Mouse (Mus musculus) MEL (cell line): ENCODE measurements around the gene Syn3. TPM values are rescaled to one million over a fixed set of nuclear protein-coding genes. Genes with fewer than 3 reads are reported as not detected.

Experiments used
- DNase-seq: peaks from one replicate; pipeline ENCODE4 v3.0.0; 2011; ENCODE audit warnings: low read depth, low spot score
- H3K27ac ChIP-seq: 2 replicates; pipeline ENCODE4 v1.5.1; 2012; ENCODE audit warnings: low read depth, mild to moderate bottlenecking, control low read depth, low read length, moderate library complexity; ENCODE audit not compliant: control insufficient read depth
- H3K27me3 ChIP-seq, 2 experiments: fragments of 150-350 bp in 1 of 2; sonication (generic) in 1 of 2; 2 replicates each; pipeline ENCODE4 v1.6.1; 2012; ENCODE audit warnings: low read length in 2 of 2, mild to moderate bottlenecking in 2 of 2, improper control_type of control experiment in 1 of 2, moderate library complexity in 1 of 2; ENCODE audit not compliant: insufficient read depth in 2 of 2, control insufficient read depth in 1 of 2
- H3K36me3 ChIP-seq, 2 experiments: 2 replicates each; pipeline ENCODE4 v1.6.1; 2012 to 2014; ENCODE audit warnings: low read length in 2 of 2, improper control_type of control experiment in 1 of 2, inconsistent platforms in 1 of 2, mild to moderate bottlenecking in 1 of 2; ENCODE audit not compliant: insufficient read depth in 2 of 2, control insufficient read depth in 1 of 2
- H3K4me1 ChIP-seq, 2 experiments: fragments of 150-350 bp in 1 of 2; sonication (generic) in 1 of 2; 2 replicates each; pipeline ENCODE4 v1.6.1; 2012; ENCODE audit warnings: low read length in 2 of 2, improper control_type of control experiment in 1 of 2, mild to moderate bottlenecking in 1 of 2; ENCODE audit not compliant: insufficient read depth in 2 of 2, control insufficient read depth in 1 of 2
- H3K4me3 ChIP-seq, 2 experiments: fragments of 150-350 bp in 1 of 2; sonication (generic) in 1 of 2; 2 replicates each; pipeline ENCODE4 v1.5.1; 2012; ENCODE audit warnings: low read depth in 2 of 2, low read length in 2 of 2, mild to moderate bottlenecking in 2 of 2, moderate library complexity in 2 of 2, control low read depth in 1 of 2, improper control_type of control experiment in 1 of 2; ENCODE audit not compliant: control insufficient read depth in 1 of 2, insufficient read depth in 1 of 2
- H3K79me2 ChIP-seq: 2 replicates; pipeline ENCODE4 v1.6.1; 2012; ENCODE audit warnings: mild to moderate bottlenecking, low read length, moderate library complexity; ENCODE audit not compliant: control insufficient read depth, poor library complexity, insufficient read depth
- H3K9ac ChIP-seq: 2 replicates; pipeline ENCODE4 v1.6.1; 2012; ENCODE audit warnings: low read depth, mild to moderate bottlenecking, control low read depth, low read length, moderate library complexity; ENCODE audit not compliant: control insufficient read depth, poor library complexity, severe bottlenecking
- H3K9me3 ChIP-seq: fragments of 150-350 bp; sonication (generic); replicated peaks from 2 replicates; pipeline ENCODE4 v1.6.1; 2012; ENCODE audit warnings: mild to moderate bottlenecking, low read length, improper control_type of control experiment, moderate library complexity; ENCODE audit not compliant: insufficient read depth
- CHD1 ChIP-seq: IDR thresholded peaks from 2 replicates; pipeline ENCODE4 v1.6.1; 2012; ENCODE audit warnings: low read depth, mild to moderate bottlenecking, inconsistent platforms, low read length, improper control_type of control experiment
- E2F4 ChIP-seq: IDR thresholded peaks from 2 replicates; pipeline ENCODE4 v1.6.1; 2011; ENCODE audit warnings: low read depth, low read length, improper control_type of control experiment, borderline replicate concordance
- ELF1 ChIP-seq: IDR thresholded peaks from 2 replicates; pipeline ENCODE4 v1.6.1; 2014; ENCODE audit warnings: low read depth, mild to moderate bottlenecking, inconsistent platforms, low read length, improper control_type of control experiment, moderate library complexity
- EP300 ChIP-seq, 2 experiments: IDR thresholded peaks; 2 replicates each; pipeline ENCODE4 v1.6.1; 2011; ENCODE audit warnings: improper control_type of control experiment in 2 of 2, low read length in 2 of 2, low read depth in 1 of 2, mild to moderate bottlenecking in 1 of 2
- ETS1 ChIP-seq: IDR thresholded peaks from 2 replicates; pipeline ENCODE4 v1.6.1; 2012; ENCODE audit warnings: low read depth, mild to moderate bottlenecking, inconsistent platforms, low read length, improper control_type of control experiment, moderate library complexity
- GABPA ChIP-seq: IDR thresholded peaks from 2 replicates; pipeline ENCODE4 v1.6.1; 2012; ENCODE audit warnings: low read depth, mild to moderate bottlenecking, inconsistent platforms, low read length, improper control_type of control experiment, moderate library complexity
- GATA1 ChIP-seq: IDR thresholded peaks from 2 replicates; pipeline ENCODE4 v1.6.1; 2011; ENCODE audit warnings: low read depth, low read length, improper control_type of control experiment
- HCFC1 ChIP-seq: IDR thresholded peaks from 2 replicates; pipeline ENCODE4 v1.6.1; 2012; ENCODE audit warnings: low read depth, mild to moderate bottlenecking, inconsistent platforms, low read length, improper control_type of control experiment, moderate library complexity
- JUND ChIP-seq: IDR thresholded peaks from 2 replicates; pipeline ENCODE4 v1.6.1; 2011; ENCODE audit warnings: low read depth, mild to moderate bottlenecking, improper control_type of control experiment, low read length
- KAT2A ChIP-seq: conservative IDR thresholded peaks from 2 replicates; pipeline ENCODE4 v1.6.1; 2012; ENCODE audit warnings: low read depth, low read length, improper control_type of control experiment, inconsistent platforms
- MAFK ChIP-seq: IDR thresholded peaks from 2 replicates; pipeline ENCODE4 v1.6.1; 2011; ENCODE audit warnings: low read depth, mild to moderate bottlenecking, low read length, improper control_type of control experiment, borderline replicate concordance
- MAX ChIP-seq: IDR thresholded peaks from 2 replicates; pipeline ENCODE4 v1.6.1; 2011; ENCODE audit warnings: low read length, improper control_type of control experiment
- MXI1 ChIP-seq: IDR thresholded peaks from 2 replicates; pipeline ENCODE4 v1.6.1; 2011; ENCODE audit warnings: mild to moderate bottlenecking, low read depth, low read length, improper control_type of control experiment
- MYB ChIP-seq: IDR thresholded peaks from 2 replicates; pipeline ENCODE4 v1.6.1; 2011; ENCODE audit warnings: mild to moderate bottlenecking, low read depth, low read length, improper control_type of control experiment
- MYC ChIP-seq: IDR thresholded peaks from 2 replicates; pipeline ENCODE4 v1.6.1; 2011; ENCODE audit warnings: low read depth, mild to moderate bottlenecking, low read length, improper control_type of control experiment, moderate library complexity
- NRF1 ChIP-seq: IDR thresholded peaks from 2 replicates; pipeline ENCODE4 v1.6.1; 2014; ENCODE audit warnings: low read depth, mild to moderate bottlenecking, inconsistent platforms, low read length, improper control_type of control experiment, moderate library complexity; ENCODE audit not compliant: poor library complexity, insufficient read depth, severe bottlenecking
- POLR2A ChIP-seq, 2 experiments: IDR thresholded peaks; 2 replicates each; pipeline ENCODE4 v1.6.1; 2011 to 2012; ENCODE audit warnings: low read length in 2 of 2, mild to moderate bottlenecking in 2 of 2, control low read depth in 1 of 2, improper control_type of control experiment in 1 of 2, low read depth in 1 of 2, moderate library complexity in 1 of 2; ENCODE audit not compliant: control insufficient read depth in 1 of 2, insufficient read depth in 1 of 2, poor library complexity in 1 of 2
- POLR2AphosphoS2 ChIP-seq: IDR thresholded peaks from 2 replicates; pipeline ENCODE4 v1.6.1; 2011; ENCODE audit warnings: low read length, improper control_type of control experiment
- RAD21 ChIP-seq: IDR thresholded peaks from 2 replicates; pipeline ENCODE4 v1.6.1; 2011; ENCODE audit warnings: mild to moderate bottlenecking, low read depth, low read length, improper control_type of control experiment
- RCOR1 ChIP-seq: IDR thresholded peaks from 2 replicates; pipeline ENCODE4 v1.6.1; 2012; ENCODE audit warnings: low read depth, mild to moderate bottlenecking, inconsistent platforms, low read length, improper control_type of control experiment
- SMC3 ChIP-seq: IDR thresholded peaks from 2 replicates; pipeline ENCODE4 v1.6.1; 2011; ENCODE audit warnings: low read depth, low read length, improper control_type of control experiment
- TAL1 ChIP-seq: IDR thresholded peaks from 2 replicates; pipeline ENCODE4 v1.6.1; 2012; ENCODE audit warnings: mild to moderate bottlenecking, inconsistent platforms, low read length, moderate library complexity, mixed read lengths
- TBP ChIP-seq: IDR thresholded peaks from 2 replicates; pipeline ENCODE4 v1.8.0; 2011; ENCODE audit warnings: low read depth, low read length, improper control_type of control experiment
- TCF12 ChIP-seq: IDR thresholded peaks from 2 replicates; pipeline ENCODE4 v1.6.1; 2014; ENCODE audit warnings: low read depth, mild to moderate bottlenecking, inconsistent platforms, low read length, improper control_type of control experiment, moderate library complexity
- USF2 ChIP-seq, 2 experiments: IDR thresholded peaks; 2 replicates each; pipeline ENCODE4 v1.6.1; 2011 to 2012; ENCODE audit warnings: improper control_type of control experiment in 2 of 2, low read length in 2 of 2, borderline replicate concordance in 1 of 2, inconsistent platforms in 1 of 2, low read depth in 1 of 2, mild to moderate bottlenecking in 1 of 2; ENCODE audit not compliant: insufficient read depth in 1 of 2
- ZC3H11A ChIP-seq: IDR thresholded peaks from 2 replicates; pipeline ENCODE4 v1.6.1; 2012; ENCODE audit warnings: low read depth, mild to moderate bottlenecking, inconsistent platforms, low read length, improper control_type of control experiment
- ZKSCAN1 ChIP-seq: IDR thresholded peaks from 2 replicates; pipeline ENCODE4 v1.6.1; 2012; ENCODE audit warnings: low read depth, mild to moderate bottlenecking, inconsistent platforms, low read length, improper control_type of control experiment, moderate library complexity
- ZNF384 ChIP-seq: IDR thresholded peaks from 2 replicates; pipeline ENCODE4 v1.6.1; 2012; ENCODE audit warnings: low read depth, mild to moderate bottlenecking, inconsistent platforms, low read length, improper control_type of control experiment
- polyA plus RNA-seq, 2 experiments: library from polyadenylated mRNA; stranded (reverse) in 1 of 2; unstranded in 1 of 2; fragments of >175 nt in 1 of 2; fragments of >200 nt in 1 of 2; gene quantifications; 2 replicates each; pipeline versions ENCODE4 v1.2.1 to v1.2.4; 2012; ENCODE audit warnings: low replicate concordance in 2 of 2, low read depth in 1 of 2; ENCODE audit not compliant: insufficient read length in 2 of 2, insufficient read depth in 1 of 2, missing spikeins in 1 of 2
- total RNA-seq: library from RNA; depleted of rRNA; stranded (reverse); fragments of 300-350 nt; gene quantifications from 2 replicates; pipeline ENCODE4 v1.2.3, GENCODE M21; 2012

The Syn3 gene
- total and polyA plus RNA-seq, 3 experiments: 0.06 TPM; not detected in 2

DNA sequence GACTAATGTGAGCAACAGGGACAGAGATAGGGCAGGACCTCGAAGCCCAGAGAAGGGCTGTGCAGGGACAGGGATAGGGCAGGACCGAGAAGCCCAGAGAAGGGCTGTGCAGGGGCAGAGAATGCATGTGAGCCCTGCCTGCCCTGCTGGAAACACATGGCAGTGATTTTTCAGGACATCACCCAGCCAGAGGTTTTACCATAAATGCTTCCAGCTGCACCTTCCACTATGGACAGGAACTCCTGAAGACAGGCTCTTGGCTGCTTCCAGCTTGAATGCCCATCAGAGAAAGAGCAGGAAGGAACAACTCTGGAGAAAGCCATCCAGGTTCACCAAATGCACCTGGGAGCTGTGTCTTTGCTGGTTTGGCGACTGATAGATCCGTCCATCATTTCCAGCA, 131.3 kb downstream of the Syn3 start:
- no peak overlapping the region for H3K4me3 ChIP-seq
- H3K27ac ChIP-seq: no peak overlapping the region
- H3K9ac ChIP-seq: no peak overlapping the region
- H3K27me3 ChIP-seq: no peaks in the 10 kb centered on the region
- no peaks in the 10 kb centered on the region for H3K9me3 ChIP-seq
- H3K4me1 ChIP-seq: no peaks in the 10 kb centered on the region
- no peak for DNase-seq
- TF ChIP-seq KAT2A: no peak
- no peak for TF ChIP-seq GABPA
- no peak for TF ChIP-seq EP300 (IDR thresholded peaks at IDR 0.05; ENCODE audit: low read depth in 1 of 2, low read length in 2 of 2)
- TF ChIP-seq E2F4: no peak
- no peak for TF ChIP-seq POLR2AphosphoS2
- no peak for TF ChIP-seq SMC3
- no peak for TF ChIP-seq USF2 (IDR thresholded peaks at IDR 0.05; ENCODE audit: borderline replicate concordance in 1 of 2, insufficient read depth in 1 of 2, low read depth in 1 of 2, low read length in 2 of 2)
- TF ChIP-seq JUND: no peak
- TF ChIP-seq TAL1: no peak
- TF ChIP-seq MXI1: no peak
- TF ChIP-seq GATA1: no peak
- no peak for TF ChIP-seq ELF1
- TF ChIP-seq POLR2A (IDR thresholded peaks at IDR 0.05; ENCODE audit: control insufficient read depth in 1 of 2, insufficient read depth in 1 of 2, low read depth in 1 of 2, low read length in 2 of 2, poor library complexity in 1 of 2): no peak
- TF ChIP-seq HCFC1: no peak
- no peak for TF ChIP-seq MAFK
- TF ChIP-seq ZC3H11A: no peak
- TF ChIP-seq RCOR1: no peak
- no peaks in the 10 kb centered on the region for H3K79me2 ChIP-seq
- H3K36me3 ChIP-seq: no peaks in the 10 kb centered on the region

- Histone ChIP-seq H3K9me3 (no peaks in the 10 kb centered on the region), H3K27ac (no peak overlapping the region), H3K9ac (no peak overlapping the region), H3K4me3 (no peak overlapping the region), H3K79me2 (no peaks in the 10 kb centered on the region), H3K27me3 (no peaks in the 10 kb centered on the region), H3K4me1 (no peaks in the 10 kb centered on the region), H3K36me3 (no peaks in the 10 kb centered on the region)
- TF ChIP-seq ETS1 (no peak), POLR2AphosphoS2 (no peak), ZKSCAN1 (no peak), ZNF384 (no peak), MYB (no peak), ELF1 (no peak), MYC (no peak), TBP (no peak), NRF1 (no peak), CHD1 (no peak), MAX (no peak), TCF12 (no peak), RAD21 (no peak), JUND (no peak)
- DNase-seq: no peak
Measured at GRCm38 (mm10) chr10:86365632-86366092, 133.0 kb downstream of the Syn3 start.
